Mouse (Mus musculus) gastrocnemius, adult 18-20 months (tissue): ENCODE measurements around the gene Il12rb2. TPM values are rescaled to one million over a fixed set of nuclear protein-coding genes. Genes with fewer than 3 reads are reported as not detected.

Source experiments
- DNase-seq: peaks from one replicate; pipeline ENCODE4 v3.0.0; 2021; ENCODE audit warnings: low spot score
- total RNA-seq, 2 experiments: library from RNA; stranded (reverse); gene quantifications; 2 replicates each; pipeline ENCODE4 v1.2.3; 2021

Il12rb2 gene
- total RNA-seq, 2 experiments from 2014 or later: 0.07 TPM; not detected in 1

DNA sequence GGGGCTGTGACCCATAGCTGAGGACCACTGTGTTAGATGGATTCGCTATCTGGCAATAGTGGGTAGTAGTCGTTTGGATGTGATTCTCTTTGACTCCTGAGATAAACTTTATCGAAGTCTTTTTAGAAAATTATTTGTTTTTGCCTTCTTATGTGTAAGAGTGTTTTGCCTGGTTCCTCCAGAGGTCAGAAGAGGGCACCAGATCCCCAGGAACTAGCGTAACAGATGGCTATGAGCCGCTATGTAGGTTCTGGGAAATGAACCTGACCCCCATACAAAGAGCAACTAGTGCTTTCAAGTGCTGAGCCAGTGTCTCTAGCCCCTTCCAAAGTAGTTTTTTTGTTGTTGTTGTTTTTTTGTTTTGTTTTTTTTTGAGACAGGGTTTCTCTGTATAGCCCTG, 79.9 kb downstream of the Il12rb2 start:
- DNase-seq: no peak

DNA sequence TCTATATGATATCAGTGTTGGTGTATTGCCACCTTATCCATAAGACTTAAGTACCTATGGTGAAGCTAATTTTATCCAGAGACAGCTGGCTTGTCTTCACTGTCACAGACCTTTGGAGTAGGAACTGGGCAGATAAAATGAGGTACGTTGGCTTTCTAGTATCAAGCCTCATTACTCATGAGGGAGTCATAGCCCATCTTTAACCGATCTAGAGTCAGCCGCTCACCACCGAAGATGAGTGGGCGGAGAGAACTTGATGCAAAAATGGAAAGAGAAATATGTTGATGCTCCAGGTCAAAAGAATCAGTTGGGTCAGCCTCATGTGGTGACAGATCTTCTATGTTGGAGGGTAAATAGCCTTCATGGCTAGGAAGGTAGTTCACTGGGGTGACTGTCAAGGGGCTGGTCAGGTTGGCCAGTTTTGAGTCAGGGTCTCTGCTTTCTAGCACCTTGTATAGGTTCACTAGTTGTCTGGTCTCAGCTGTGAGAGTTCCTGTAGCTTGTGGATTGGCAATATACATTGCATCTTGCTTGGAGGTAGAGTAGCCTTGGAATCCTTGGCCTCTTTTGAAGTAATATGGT, 83.9 kb downstream of the Il12rb2 start:
- DNase-seq: no peak

DNA sequence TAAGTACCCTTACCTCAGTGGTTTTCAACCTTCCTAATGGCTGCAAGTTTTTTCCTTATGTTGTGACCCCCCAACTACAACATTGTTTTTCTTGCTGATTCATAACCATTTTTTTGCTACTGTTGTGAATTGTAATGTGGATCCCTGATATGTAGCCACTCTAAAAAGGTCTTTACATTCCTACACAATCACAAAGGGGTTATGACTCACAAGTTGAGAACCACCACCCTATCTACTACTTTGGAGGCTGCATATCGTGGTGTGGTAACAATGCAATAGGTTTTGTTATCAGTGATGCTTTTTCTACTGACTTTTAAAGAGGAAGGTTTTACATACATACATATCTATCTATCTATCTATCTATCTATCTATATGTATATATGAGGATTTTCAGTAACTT, 93.1 kb downstream of the Il12rb2 start:
- no peak for DNase-seq

DNA sequence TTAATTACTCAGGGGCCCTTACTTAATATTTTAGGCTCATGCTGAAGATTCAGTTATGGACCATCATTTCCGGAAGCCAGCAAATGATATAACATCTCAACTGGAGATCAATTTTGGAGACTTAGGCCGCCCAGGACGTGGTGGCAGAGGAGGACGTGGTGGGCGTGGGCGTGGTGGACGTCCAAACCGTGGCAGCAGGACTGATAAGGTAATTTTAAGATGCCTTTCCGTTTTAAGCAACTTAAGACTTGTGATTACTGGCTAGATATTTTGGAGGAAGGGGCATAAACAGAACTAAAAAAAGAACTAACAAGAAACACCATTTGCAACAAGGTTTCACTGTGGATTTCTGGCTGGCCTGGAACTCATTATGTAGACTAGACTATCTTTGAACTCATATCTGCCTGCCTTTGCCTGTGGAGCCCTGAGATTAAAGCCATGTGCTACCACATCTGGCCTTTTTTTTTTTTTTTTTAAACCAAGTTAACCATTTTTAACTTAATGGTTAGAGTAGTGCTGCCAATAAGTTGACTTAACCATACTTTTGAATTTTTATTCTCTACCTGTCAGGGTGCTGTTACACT, 94.3 kb downstream of the Il12rb2 start:
- DNase-seq: no peak

- no peak for DNase-seq
These were observed 98.0 kb downstream of the Il12rb2 start for GRCm38 (mm10) chr6:67277944-67278343.

DNA sequence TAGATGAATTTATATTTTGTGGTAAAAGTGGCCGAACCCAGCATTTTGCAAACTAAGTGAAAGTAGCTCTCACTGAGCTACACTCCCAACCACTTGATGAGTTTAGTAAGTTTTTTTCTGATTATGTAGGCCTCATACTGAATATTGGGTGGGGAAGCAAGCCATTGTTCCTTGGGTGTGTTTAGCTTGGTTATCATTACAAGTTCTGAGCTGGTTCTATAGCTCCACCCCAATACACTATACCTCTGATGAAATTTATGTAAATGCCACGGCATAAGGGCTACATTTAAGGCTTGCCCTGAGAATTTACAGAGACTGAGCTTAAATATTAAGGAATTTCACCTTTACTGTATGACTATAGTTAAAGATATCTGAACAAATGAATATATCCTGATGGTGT, 106.5 kb downstream of the Il12rb2 start:
- DNase-seq: no peak

GRCm38 (mm10) chr6:67268983-67269382, 107.0 kb downstream of the Il12rb2 start:
- DNase-seq: no peak

GRCm38 (mm10) chr6:67268245-67268612, 107.8 kb downstream of the Il12rb2 start:
- no peak for DNase-seq

- DNase-seq: peak; percentile 44
These were observed 108.4 kb downstream of the Il12rb2 start for GRCm38 (mm10) chr6:67267408-67268244.

DNA sequence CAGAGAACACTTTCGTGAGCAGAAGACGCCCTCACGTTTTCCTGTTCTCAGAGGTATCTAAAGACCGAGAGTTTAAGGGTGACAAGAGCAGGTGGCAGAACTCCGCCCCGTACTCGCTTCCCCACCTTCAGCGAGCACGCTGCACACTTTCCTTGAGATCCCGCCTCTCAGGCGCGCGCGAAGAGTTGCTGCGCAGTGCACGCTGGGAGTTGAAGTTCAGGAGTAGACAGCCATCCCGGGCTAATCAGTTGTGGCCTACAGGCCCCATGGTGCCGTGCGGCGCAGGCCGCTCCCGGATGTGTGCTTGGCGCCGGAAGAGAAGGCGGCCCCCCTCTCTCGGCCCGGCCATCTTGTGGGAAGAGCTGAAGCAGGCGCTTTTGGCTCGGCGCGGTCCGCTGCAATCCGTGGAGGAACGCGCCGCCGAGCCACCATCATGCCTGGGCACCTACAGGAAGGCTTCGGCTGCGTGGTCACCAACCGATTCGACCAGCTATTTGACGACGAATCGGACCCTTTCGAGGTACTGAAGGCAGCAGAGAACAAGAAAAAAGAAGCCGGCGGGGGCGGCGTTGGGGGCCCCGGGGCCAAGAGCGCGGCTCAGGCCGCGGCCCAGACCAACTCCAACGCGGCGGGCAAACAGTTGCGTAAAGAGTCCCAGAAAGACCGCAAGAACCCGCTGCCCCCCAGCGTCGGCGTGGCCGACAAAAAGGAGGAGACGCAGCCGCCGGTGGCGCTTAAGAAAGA, 109.2 kb downstream of the Il12rb2 start:
- DNase-seq: peak; percentile 96

- DNase-seq: no peak
These were observed 109.8 kb downstream of the Il12rb2 start for GRCm38 (mm10) chr6:67266159-67266657.

GRCm38 (mm10) chr6:67264935-67265334, 111.1 kb downstream of the Il12rb2 start:
- no peak for DNase-seq

DNA sequence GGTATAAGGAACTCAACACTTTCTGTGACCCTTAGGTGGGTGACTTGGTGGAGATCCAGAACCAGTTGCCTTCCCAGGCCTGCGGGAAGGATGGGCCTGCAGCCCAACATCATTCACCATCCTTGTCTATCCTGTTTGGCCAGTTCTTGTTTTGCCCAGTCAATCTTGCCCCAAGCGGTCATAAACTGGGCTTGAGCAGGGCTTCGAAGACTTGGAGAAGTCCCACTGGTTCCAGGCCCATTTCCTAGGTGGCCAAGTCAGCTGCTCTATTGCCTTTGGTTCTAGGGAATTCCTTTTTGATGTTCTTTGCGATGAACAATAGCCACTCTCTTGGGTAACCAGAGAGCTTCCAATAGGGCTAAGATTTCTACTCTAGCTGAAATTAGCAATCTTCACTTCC, 124.9 kb downstream of the Il12rb2 start:
- DNase-seq: no peak

GRCm38 (mm10) chr6:67244451-67244850, 131.5 kb downstream of the Il12rb2 start:
- DNase-seq: no peak

GRCm38 (mm10) chr6:67243765-67244420, 132.1 kb downstream of the Il12rb2 start:
- DNase-seq: no peak

Other genes starting within 250 kb of the Il12rb2 start
- 100 to 1,000 TPM; 318 to 338 TPM for gene Serbp1, start 138.0 kb downstream of the Il12rb2 start, total RNA-seq
- not detected for gene Il23r, start 115.7 kb upstream of the Il12rb2 start, total RNA-seq
- not detected for gene Tacstd2, start 159.6 kb upstream of the Il12rb2 start, total RNA-seq